Mouse (Mus musculus) limb, embryonic 13.5 days (tissue): ENCODE data around the gene Arcn1. TPM values are rescaled to one million over a fixed set of nuclear protein-coding genes. Genes with fewer than 3 reads are reported as not detected.

Experiments
- ATAC-seq: fragments of 200-750 bp; cut with Nextera tagmentation; 2 replicates; pipeline ENCODE4 v1.8.0; 2017; ENCODE audit warnings: low read depth, moderate number of reproducible peaks, moderate TSS enrichment; ENCODE audit not compliant: low FRiP score
- H3K27ac ChIP-seq: fragments of 300-500 bp; sonication (generic); 2 replicates; pipeline ENCODE4 v1.5.1; 2015; ENCODE audit warnings: inconsistent platforms, mild to moderate bottlenecking, moderate library complexity
- H3K27me3 ChIP-seq: fragments of 300-500 bp; sonication (generic); 2 replicates; pipeline ENCODE4 v1.6.1; 2015; ENCODE audit warnings: mild to moderate bottlenecking, inconsistent platforms
- H3K36me3 ChIP-seq: fragments of 300-500 bp; sonication (generic); 2 replicates; pipeline ENCODE4 v1.6.1; 2015; ENCODE audit warnings: inconsistent platforms, mild to moderate bottlenecking, moderate library complexity
- H3K4me1 ChIP-seq: fragments of 300-500 bp; sonication (generic); 2 replicates; pipeline ENCODE4 v1.6.1; 2015; ENCODE audit warnings: inconsistent platforms
- H3K4me2 ChIP-seq: fragments of 300-500 bp; sonication (generic); replicated peaks from 2 replicates; pipeline ENCODE4 v1.6.1; 2015; ENCODE audit warnings: inconsistent platforms, mild to moderate bottlenecking, moderate library complexity
- H3K4me3 ChIP-seq: fragments of 300-500 bp; sonication (generic); 2 replicates; pipeline ENCODE4 v1.5.1; 2015; ENCODE audit warnings: moderate library complexity, mild to moderate bottlenecking, inconsistent platforms
- H3K9ac ChIP-seq: fragments of 300-500 bp; sonication (generic); 2 replicates; pipeline ENCODE4 v1.6.1; 2015; ENCODE audit warnings: mild to moderate bottlenecking, inconsistent platforms
- H3K9me3 ChIP-seq: fragments of 300-500 bp; sonication (generic); 2 replicates; pipeline ENCODE4 v1.6.1; 2016; ENCODE audit warnings: inconsistent platforms
- WGBS: fragments of 180-500 bp; shearing (Covaris S2); methylation state at CpG from one replicate; pipeline ENCODE4 v1.1.7; 2015; 5-methylcytosine and 5-hydroxymethylcytosine counted together
- polyA plus RNA-seq: library from polyadenylated mRNA; unstranded; fragments of >200 nt; fragmentation: Nextera tagmentation; extraction: Ambion mirVana; gene quantifications from 2 replicates; pipeline ENCODE4 v1.2.1, GENCODE M21; 2015

Gene Arcn1
- polyA plus RNA-seq, 1 experiment from 2014 or later, result 225 TPM

DNA sequence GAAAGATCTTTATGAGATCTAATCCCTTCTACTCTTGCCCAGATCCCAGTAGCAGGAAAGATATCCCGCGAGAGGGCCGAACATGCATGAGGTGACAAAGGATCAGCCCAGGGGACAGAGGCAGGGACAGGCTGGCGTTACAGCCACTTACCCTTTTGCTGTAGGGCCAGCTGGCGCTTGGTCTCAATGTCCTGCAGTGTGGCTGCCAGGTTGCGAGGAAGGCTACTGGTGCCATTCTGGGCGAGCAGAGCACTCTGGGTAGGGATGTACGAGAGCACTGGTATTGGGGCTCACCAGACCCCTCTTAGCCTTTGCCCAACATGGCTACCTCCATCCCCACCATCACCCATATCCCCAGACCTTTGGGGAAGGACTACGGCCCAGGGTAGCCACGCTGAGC lies 68.4 kb downstream of the Arcn1 start:
- no peaks in the 10 kb centered on the region for H3K9me3 ChIP-seq
- no peaks in the 10 kb centered on the region for H3K27me3 ChIP-seq
- H3K4me2 ChIP-seq, result no peak overlapping the region
- no peak overlapping the region for H3K9ac ChIP-seq
- H3K4me3 ChIP-seq, result no peak overlapping the region
- H3K4me1 ChIP-seq, result no peaks in the 10 kb centered on the region
- ATAC-seq, result no peak
- WGBS, result 87% methylated on average over 9 of the region's 10 CpGs
- H3K27ac ChIP-seq, result no peak overlapping the region
- peaks cover 100% of the 10 kb centered on the region for H3K36me3 ChIP-seq

DNA sequence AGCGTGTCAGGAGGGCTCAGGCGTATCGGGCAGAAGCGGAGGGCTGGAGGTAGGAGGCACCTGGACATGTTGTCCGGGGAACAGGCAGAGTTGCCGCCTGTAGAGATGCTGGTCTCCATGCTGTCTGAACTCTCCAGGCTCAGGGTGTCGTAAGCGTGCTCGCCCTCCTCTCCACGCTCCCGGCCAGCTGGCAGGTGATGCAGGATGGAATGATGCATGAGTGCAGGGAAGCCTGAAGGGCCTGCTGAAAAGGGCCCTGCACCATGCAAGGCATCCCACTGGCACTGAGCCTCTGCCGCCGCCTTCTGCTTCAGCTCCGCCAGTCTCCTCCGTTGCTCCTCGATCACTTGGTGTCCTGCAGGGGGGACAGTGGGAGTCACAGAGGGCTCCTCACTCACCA lies 69.8 kb downstream of the Arcn1 start:
- Histone ChIP-seq H3K9me3 (no peaks in the 10 kb centered on the region), H3K9ac (no peak overlapping the region), H3K27ac (no peak overlapping the region), H3K27me3 (no peaks in the 10 kb centered on the region), H3K4me1 (no peaks in the 10 kb centered on the region), H3K36me3 (peaks cover 100% of the 10 kb centered on the region), H3K4me2 (no peak overlapping the region), H3K4me3 (no peak overlapping the region)
- 89% methylated on average over 16 of the region's 16 CpGs for WGBS
- no peak for ATAC-seq

DNA sequence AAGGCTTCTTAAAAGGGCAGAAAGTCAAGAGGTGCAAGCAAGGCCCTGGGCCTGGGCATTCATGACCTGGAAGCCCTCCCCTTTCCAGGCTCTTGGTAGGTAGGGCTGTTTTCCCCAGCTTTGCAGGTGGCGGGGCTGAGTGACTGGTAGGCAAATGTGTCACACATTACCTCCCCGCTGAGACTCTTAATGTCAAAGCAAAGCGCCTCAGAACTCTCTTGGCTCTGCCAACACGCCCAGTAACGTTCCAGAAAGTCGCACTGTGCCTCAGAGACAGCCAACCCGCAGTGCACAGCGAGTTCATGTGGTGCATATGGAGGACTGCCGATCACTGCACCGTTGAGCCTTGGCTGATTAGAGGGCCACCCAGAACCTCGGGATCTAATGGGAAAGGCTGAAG lies 74.6 kb downstream of the Arcn1 start:
- Histone ChIP-seq H3K9ac (no peak overlapping the region), H3K4me1 (no peaks in the 10 kb centered on the region; the same call in 1 of the 2 replicates), H3K9me3 (no peaks in the 10 kb centered on the region), H3K4me3 (no peak overlapping the region), H3K4me2 (no peak overlapping the region), H3K27ac (no peak overlapping the region), H3K36me3 (peaks cover 94% of the 10 kb centered on the region), H3K27me3 (no peaks in the 10 kb centered on the region)
- ATAC-seq, result no peak
- 80% methylated on average over 11 of the region's 11 CpGs for WGBS

DNA sequence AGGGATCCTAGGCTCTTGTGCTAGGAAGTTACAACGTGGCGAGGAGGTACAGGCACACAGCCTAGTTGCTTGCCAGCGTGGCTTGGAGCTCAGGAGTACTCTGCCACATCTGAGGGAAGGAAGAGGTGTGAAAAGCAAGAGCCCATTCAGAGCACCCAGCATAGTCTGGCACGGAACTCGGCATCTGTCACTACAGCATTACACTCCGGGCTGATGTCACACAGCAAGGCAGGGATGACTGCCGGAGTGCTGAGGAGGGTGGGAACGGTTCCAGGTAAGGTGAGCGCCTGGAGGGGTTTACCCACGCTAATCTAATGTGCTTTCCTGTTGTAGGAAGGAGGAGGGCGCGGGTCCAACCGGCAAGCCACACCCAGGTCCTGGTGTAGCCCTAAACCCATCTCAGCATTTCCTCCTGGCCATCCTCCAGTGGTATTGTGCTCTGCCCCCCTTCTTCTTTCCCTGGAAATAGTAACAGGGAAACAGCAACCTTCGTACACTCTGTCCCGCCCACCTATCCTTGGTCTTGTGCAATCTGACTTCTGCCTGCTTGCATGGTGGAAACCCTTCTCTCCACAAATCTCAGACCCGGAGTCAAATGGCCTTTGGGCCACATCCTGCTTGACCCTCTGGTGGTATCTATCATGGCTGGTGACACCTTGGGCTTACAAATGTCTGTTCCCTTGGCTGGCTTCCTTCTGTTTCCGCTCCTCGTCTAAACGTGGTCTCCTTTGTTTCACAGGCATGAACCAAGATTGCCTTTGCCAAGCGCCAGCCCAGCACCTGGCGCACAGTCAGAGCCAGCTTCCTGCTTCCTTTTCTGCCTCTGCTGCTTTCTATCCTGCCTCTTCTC lies 75.7 kb downstream of the Arcn1 start:
- no peaks in the 10 kb centered on the region for H3K9me3 ChIP-seq
- WGBS, result 74% methylated on average over 21 of the region's 21 CpGs
- no peak overlapping the region for H3K4me2 ChIP-seq
- H3K27me3 ChIP-seq, result no peaks in the 10 kb centered on the region
- no peak for ATAC-seq
- no peak overlapping the region; the same call in 1 of the 2 replicates for H3K27ac ChIP-seq
- H3K4me3 ChIP-seq, result no peak overlapping the region
- peaks cover 94% of the 10 kb centered on the region for H3K36me3 ChIP-seq
- no peaks in the 10 kb centered on the region; the same call in 1 of the 2 replicates for H3K4me1 ChIP-seq
- 0 out of 2 replicates have a peak overlapping the region, but pooled peaks have one; percentile 13 for H3K9ac ChIP-seq

Other genes with a start within 250 kb of the Arcn1 start
- gene Cxcr5, start 206.0 kb downstream of the Arcn1 start, polyA plus RNA-seq, result 0.09 TPM in 1 of 2 replicates, not detected in the other
- 25.8 and 26.0 TPM in 2 replicates for gene Ddx6, start 163.0 kb downstream of the Arcn1 start, polyA plus RNA-seq
- not detected in 2 replicates for gene Treh, start 94.6 kb downstream of the Arcn1 start, polyA plus RNA-seq
- gene Phldb1, start 32.6 kb downstream of the Arcn1 start, polyA plus RNA-seq, result 45.3 and 46.1 TPM in 2 replicates
- 146 and 152 TPM in 2 replicates for gene Ift46, start 63 bp upstream of the Arcn1 start, polyA plus RNA-seq
- 4.9 and 5.1 TPM in 2 replicates for gene Tmem25, start 31.5 kb upstream of the Arcn1 start, polyA plus RNA-seq
- gene Ttc36, start 35.2 kb upstream of the Arcn1 start, polyA plus RNA-seq, result 0.47 TPM in 1 of 2 replicates, not detected in the other
- 18.0 and 20.3 TPM in 2 replicates for gene Kmt2a, start 113.5 kb upstream of the Arcn1 start, polyA plus RNA-seq
- 613 and 626 TPM in 2 replicates for gene Atp5l, start 152.9 kb upstream of the Arcn1 start, polyA plus RNA-seq
- gene Ube4a, start 197.8 kb upstream of the Arcn1 start, polyA plus RNA-seq, result 27.0 and 27.3 TPM in 2 replicates
- 0.50 and 0.61 TPM in 2 replicates for gene Cd3g, start 212.6 kb upstream of the Arcn1 start, polyA plus RNA-seq
- gene Cd3d, start 213.9 kb upstream of the Arcn1 start, polyA plus RNA-seq, result 0.15 TPM in 1 of 2 replicates, not detected in the other
- gene Cd3e, start 241.8 kb upstream of the Arcn1 start, polyA plus RNA-seq, result not detected in 2 replicates